Mouse (Mus musculus): ENCODE measurements around the gene Gm7694.

- no peak for TF ChIP-seq CTCF (IDR thresholded peaks at IDR 0.05; ENCODE audit: borderline replicate concordance, extremely low read depth, insufficient read depth, insufficient read length)
- TF ChIP-seq POLR2A (IDR thresholded peaks at IDR 0.05; ENCODE audit: borderline replicate concordance, extremely low read depth, insufficient read depth, insufficient read length, poor library complexity, severe bottlenecking): no peak
These were observed 15.9 kb upstream of the Gm7694 start for GRCm38 (mm10) chr1:170322046-170322445.

Data from brain, embryonic 14.5 days (tissue).